Mouse (Mus musculus) kidney, adult 9 months (tissue): ENCODE measurements around the gene Acta2.

Experiments
- DNase-seq: peaks from one replicate; pipeline ENCODE4 v3.0.0; 2022

Acta2 gene

DNA sequence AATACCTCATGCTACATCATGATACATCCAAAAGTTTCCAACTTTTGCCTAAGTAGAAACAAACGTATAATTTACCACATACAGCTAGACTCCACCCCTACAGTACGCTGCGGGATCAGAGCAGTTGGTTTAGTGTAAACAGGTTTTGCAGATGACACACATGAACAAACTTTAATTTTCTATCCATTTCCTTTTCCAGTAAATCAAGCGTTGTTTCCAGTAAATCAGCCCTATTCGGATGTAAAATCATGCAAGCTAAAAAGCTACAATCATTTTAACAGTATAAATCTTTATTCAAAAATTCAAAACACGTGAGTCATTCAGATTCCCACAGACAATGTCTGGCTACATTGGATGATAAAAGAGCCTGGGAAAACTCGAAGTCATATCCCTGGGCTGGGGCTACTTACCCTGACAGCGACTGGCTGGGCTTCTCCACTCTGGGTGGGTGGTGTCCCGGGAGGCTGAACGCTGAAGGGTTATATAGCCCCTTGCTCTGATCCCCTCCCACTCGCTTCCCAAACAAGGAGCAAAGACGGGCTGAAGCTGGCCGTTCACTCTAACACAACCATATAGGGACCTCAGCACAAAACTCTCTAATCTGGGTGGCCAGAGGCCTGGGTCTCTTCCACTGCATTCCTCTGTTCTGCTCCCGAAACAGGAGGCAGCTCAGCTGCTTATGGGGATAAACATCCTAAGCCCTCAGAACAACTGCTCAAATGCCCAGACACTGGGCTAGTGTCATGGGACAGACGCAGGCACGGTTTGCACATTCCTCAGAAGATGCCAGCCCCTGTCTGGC, at the start of gene Acta2:
Gene Acta2 (minus strand): TSS at position 711 of the 802 bp plus-strand sequence.
- no peak for DNase-seq

DNA sequence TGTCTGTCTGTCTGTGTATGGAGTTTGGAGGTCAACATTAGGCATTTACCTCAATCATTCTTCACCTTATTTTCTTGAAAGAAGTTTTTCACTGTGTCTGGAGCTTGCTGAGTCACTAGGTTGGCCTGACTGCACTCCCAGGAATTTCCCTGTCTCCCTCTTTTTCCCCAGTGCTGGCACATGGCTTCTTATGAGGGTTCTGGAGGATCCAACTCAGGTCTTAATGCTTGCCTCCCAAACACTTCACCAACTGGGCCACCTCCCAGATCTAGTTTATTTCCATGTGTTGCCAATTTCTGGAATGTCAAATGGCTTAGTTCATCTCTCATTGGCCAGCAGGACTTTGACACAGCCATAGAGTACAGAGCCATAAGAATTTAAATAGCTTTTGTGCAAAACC, 49.5 kb upstream of the Acta2 start:
- DNase-seq, result no peak

DNA sequence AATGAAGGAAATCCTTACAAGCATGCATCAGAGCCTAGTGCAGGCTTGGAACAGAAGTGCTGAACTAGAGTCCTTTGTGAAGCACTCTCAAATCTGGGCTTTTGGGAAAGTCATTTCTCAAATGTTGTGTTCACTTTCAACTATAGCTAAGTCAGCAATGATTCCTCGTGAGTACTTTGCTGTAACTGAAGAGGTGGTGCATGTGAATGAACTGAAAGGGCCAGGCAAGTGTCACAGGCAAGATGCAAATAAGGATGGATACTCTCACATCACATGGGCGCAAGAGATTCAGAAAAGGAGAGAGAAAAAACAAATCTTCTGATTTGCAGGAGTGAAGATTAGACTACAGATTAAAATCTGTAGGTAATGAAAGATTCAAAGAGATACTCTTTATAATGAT, 45.0 kb upstream of the Acta2 start:
- DNase-seq, result no peak

DNA sequence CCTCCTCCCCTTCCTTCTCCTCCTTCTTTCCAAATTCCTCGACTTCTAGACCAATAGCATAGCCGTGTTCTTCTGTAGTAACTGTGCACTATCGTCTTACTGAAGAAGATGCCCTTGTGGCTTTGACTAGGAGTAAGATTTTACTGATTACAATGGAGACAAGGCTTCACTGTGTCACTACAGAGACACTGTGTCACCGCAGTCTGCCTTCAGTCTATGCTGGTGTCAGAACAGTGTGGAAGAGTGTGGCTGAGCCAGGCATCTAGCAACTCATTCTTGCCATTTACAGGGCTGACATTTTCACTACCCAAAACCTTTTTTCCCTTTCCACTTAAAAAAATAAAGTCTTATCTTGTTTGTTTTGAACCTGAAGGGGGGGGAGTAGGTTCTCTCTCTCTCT, 43.8 kb upstream of the Acta2 start:
- DNase-seq, result no peak

DNA sequence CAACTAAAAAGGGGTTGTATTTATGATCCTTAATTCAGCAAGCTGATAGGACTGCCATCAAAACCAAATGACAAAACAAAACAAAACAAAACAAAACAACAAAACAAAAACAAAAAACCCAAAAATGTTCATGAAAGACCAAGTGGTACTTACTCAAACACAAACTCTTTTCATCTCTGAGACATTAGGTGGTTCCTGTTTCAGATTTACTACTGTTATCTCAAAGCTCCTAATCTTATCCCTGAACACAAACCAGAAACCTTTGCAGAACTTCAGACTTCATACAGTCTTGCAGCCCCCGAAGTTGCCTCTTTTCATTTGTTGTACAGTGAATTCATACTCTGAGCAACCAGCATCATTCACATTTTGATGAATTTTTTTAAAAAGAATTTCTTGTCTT, 43.1 kb upstream of the Acta2 start:
- no peak for DNase-seq

DNA sequence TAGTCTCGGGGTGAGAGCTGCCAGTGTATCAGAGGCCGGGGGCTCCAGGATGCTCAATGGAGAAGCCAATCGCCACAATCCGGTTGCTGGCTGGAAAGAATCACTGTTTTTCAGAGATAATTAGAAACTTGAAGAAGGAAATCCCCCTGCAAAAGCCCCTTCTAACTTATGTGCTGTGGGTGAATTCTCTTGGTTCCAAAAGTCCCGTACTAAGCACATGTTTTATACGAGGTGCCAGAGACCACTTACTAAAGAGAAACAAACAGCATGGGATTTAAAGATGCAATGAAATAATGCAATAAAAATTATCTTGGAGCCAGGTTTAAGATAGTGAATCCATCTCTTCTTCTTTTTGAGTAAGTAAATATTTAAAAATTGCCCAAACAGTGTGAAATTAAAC, 40.1 kb upstream of the Acta2 start:
- no peak for DNase-seq

DNA sequence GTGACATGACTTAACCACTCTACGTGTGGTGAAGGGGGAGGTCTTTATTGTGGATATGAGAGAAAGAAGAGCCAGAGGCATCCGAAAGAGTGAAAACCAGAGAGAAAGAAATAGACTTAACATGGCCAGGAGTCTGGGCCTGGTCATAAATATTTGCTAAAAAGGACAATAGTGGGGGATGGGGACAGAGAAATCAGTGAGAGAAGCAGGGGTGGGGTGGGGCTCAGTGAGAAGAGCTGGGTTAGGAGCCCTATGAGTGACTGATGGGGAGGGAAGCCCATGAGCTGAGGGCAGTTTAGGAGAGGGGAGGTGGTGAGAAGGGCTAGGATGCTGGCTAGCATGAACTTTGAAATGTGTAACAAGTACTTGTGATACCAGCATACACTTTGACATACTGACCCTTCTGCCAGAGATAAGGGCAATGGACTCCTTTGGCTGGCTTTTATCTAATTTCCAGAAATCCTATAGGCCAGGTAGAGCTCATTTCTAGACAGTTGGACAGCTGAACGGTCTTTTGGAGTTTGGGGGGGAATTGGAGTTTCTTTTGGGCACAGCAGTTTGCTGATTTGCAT, 38.1 kb upstream of the Acta2 start:
- no peak for DNase-seq

DNA sequence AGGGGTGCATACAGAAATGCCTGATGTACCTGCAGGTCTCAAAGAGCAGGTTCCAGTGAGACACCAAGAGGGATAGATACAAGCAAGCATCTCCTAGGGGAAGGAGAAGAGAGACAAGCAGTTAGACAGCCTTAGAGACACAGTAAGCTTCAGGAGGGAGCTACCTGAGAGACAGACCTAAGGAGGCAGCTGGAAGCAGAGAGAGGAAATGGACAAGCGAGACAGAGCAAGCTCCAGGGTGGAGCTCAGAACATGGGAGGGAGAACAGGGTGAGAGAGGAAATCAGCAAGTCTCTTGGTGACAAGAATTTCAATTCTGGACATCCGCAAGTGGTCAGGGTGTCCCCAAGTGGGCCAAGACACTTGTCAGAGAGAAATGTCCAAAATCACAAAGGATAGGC, 37.3 kb upstream of the Acta2 start:
- no peak for DNase-seq

DNA sequence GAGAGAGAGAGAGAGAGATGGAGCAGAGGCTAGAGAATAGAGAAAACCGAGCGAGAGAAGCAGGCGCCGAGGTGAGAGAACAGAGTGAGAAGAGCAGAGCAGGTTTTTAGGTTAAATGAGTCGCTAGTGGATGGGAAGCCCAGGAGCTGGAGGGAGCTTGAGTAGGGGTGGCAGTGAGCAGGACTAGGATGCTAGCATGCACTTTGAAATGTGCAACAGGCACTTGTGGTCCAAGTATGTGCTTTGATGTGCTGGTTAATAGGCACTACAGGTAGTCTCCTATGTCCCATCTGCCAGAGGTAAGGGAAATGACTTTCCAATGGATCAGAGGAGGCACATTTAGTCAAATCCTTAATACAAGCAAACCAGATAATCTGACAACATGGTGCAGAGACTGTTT, 36.6 kb upstream of the Acta2 start:
- no peak for DNase-seq

DNA sequence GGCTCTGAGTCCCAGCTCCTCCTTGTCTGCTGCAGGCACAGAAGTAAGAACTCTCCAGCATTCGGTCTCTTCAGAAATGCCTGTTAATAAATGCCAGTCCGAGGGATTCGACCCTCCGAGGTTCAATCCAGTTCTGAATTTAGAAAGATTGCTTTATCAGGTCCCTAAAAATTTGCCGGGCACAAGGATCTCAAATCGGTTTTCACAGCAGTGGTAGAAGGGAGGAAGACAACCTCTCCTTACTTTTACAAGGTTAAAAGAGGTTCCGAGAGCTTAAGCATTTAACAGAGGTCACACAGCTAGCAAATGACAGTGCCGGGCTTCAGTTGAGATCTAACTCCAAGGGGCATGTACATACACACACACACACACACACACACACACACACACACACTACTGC, 36.0 kb upstream of the Acta2 start:
- DNase-seq, result no peak

DNA sequence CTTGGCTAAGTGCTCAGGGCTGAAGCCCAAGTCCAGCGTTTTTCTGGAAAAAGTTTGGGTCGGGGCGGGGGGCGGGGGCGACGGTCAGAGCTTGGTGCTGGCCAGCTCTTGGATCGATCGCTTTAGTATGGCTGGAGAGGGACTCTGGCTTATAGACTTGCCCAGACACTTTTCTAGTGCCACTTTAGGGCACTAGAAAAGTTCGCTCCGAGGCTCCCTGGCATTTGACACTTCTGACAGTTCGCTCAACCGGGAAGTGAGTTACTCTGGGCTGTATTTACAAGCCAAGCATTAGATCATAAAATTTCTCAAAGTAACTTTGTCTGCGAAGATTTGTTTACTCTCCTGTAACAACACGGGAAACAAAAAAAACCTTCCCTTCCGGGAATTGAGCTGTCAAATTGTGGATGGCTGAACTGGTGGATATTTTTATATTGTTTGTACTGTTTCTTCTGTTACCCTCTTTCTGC, 35.5 kb upstream of the Acta2 start:
- DNase-seq, result peak; percentile 54

DNA sequence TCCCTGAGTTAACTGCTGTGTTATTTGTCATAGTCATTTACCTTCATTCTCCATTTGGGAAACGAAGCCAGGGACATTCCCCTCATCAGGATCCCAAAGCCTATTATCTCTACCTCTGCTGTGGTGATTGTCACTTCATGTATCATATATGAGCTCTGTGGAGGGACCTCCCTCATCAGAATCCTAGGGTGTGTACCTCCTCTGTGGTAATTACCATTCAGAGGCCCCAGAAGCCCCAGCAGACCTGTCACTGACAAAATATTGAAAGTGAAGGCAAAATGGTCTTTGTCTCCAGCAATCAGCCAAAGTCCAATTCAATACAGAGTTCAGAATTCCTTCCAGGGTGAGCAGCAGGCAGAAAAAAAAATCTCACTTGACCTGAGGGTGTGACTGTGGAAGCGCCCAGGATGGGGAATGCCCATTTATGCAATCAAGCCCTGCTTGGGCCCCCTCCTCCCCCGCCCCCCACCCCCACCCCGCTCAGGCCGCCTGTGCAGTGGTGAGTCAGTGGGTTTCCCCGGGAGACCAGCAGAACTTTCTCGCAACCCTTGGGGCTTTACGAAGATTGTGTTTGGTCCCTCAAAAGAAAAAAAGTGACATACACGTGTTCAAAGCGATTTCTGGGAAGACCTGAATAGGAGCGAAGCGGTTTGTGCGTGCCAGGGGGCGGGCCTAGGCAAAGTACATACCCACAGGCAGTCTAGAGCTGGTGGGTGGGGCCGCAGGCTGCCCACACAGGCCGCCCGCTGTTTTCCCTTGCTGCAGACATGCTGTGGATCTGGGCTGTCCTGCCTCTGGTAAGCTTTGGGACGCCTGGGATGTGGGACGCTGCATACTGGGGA, 34.8 kb upstream of the Acta2 start, which contains the start of gene Fas:
Gene Fas (plus strand): TSS at position 719 of the 842 bp plus-strand sequence.
- DNase-seq, result peak; percentile 85

DNA sequence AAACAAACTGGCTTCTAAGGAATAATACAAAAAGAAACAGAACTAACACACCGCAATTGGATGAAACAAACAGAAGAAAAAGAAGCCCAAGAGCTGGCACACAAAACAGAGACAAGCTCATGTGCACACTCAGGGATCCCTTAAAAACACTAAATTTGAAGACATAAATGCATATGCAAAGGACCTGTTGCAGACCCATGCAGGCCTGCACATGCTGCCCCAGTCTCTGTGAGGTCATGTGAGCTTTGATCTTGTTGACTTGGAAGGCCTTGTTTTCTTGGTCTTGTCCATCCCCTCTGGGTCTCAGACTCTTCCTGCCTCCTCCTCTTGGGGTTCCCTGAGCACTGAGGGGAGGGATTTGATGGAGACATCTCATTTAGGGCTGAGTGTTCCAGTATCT, 33.3 kb upstream of the Acta2 start:
- no peak for DNase-seq

DNA sequence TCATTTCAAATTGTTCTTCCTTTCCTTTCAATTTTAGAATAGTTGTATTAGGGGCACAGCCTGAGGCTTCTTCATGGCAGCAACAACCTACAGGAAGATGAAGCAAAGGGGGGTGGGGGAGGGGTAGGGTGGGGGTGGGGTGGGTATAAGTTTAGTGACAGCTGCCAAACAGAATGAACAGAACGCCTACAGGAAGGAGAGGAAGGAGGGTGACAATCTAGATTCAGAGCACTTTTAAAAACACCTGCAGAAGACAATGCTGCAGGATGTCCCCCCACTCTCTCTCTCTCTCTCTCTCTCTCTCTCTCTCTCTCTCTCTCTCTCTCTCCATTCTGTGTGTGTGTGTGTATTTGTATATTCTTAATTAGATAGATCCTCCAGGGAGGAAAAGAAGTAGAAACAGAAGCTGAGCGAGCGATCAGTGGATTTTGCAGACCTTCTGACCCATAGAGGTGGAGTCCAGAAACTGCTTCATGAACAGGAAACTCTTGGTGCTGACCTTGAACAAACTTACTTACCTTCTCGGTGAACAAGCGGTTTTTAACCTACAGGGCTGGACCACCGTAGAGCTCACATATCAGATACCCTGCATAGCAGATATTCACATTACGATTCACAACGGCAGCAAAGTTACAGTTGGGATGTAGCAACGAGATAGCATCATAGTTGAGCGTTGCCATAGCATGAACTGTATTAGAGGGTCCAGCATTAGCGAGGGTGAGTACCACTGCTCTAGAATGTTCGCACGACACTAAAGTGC, 32.4 kb upstream of the Acta2 start:
- DNase-seq, result no peak

DNA sequence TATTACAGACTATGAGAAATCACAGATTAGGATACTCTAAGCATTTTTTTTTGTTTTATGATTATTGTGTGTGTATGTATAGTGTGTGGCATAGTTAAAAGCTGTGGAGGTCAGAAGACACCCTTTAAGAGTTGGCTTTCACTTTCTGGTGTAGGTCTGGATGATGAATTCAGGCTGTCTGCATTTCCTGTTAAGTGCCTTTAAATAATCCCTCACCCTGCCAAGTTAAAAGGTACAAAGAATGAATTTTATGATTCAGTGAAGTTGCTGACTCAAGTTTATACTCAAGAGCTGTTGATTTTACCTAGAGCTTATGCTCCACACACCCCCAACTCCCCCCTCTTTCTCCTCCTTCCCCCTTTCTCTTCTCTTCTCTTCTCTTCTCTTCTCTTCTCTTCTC, 31.8 kb upstream of the Acta2 start:
- DNase-seq, result no peak

DNA sequence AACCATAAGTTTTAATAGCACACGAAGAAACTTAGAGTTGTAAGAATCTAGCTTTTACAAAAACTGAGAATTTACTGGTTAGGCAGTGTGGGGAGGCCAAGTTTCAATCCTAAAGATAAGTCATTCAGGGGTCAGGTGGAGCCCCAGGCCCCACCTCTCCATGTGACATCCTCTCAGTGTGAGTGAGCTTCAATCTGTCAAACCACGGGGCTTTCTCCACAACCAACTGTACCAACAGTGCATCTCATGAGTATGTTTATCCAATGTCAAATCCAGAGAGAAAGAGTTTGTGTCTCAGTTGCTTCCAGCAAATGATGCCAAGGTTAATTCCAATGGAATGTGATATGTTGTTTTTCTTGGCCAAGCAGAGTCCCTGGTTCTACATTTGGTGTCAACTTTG, 29.4 kb upstream of the Acta2 start:
- DNase-seq, result no peak

DNA sequence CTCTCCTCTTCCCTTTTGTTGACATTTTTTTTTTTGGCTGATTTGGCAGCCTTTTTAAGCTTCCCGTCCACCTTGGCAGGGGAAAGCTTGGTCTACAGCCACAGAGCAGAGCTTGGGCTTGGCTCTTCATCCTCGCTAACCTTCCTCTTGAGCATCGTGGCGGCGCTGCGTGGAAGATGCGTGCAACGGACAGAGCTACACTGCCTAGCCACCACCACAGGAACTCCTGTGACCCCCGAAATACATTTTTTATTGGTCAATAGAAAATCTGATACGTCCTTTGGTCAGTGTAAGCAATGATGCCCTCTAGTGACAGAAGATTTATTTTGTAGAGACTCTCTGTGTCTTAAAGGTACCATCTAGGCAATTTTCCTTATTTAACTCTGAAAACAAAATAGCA, 29.0 kb upstream of the Acta2 start:
- DNase-seq, result peak; percentile 46

DNA sequence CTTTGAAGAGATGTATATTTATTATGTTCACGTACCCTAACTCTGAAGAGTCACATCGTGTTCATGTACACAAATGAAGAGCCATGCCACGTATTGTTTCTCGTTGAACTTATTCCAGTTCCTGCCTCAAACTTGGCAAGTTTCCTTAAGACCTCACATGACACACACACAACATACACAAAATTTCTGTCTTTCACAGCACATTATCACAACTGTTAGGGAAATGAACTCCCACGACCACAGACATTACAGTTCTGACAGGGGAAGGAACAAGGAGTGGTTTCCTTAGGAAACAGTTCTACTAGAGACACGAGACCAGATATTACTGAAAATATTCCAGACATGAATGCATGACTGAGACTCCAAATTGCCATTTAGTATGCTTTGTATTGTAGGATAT, 28.2 kb upstream of the Acta2 start:
- DNase-seq, result peak; percentile 31

DNA sequence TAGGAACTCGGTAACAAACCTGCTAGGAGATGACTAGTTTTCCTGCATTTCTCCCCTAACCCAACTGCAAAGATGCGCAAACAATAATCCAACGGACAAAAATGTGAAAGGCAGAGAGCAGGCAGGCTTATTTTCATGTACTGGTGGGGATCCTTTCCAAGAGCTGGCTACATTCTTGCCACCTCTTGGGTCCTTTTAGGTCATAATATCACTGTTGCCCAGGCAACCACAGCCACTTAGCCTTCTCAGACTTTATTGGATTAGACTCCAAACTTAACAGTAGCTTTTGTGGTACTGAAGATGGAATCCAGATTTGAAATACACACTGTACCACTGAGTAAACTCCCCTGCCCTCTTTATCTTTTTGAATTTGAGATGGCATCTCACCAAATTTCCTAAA, 22.7 kb upstream of the Acta2 start:
- DNase-seq, result no peak

DNA sequence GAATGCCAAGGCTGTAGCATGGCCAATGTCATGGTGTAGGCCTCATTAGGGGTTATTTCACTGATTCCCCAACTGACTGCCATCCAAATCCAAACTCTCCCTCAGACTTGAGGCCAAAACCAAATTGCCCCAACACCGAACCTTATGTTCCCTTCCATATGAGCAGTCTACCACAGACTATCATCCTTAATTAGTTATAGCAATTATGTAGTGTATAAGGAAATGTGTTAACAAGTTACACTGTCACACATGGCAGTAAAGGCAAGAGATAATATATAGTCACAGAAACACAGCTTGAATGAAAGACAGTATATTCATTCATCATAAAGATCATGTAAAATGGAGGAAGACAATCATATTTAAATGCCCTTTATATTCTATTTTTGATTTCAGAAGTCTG, 17.7 kb upstream of the Acta2 start:
- DNase-seq, result no peak

DNA sequence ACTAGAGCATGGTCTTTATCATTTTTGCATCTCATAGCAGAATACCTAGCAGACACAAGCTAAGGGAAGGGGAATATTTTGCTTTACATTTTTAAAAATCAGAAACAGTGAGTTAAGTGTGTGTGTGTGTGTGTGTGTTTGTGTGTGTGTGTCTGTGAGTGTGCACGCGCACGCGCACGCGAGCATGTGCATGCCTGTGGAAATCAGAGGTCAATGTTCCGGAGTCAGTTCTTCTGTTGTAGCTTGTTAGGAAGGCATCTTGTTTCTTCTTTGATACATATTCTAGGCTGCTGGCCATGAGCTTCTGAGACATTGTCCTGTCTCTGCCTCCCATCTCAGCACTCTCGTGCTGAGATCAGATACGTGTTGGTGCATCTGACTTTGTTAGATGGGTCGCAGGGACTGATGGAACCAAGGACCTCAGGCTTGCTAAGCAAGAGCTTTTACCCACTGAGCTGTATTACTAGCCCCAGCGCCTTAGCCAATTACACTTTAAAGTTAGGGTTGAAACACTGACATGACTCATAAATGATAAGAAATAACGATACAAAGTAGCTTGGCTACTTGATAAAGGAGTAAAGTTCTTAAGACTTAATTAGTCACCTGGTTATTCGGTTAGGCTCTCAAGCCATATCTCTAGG, 15.6 kb upstream of the Acta2 start:
- DNase-seq, result no peak

DNA sequence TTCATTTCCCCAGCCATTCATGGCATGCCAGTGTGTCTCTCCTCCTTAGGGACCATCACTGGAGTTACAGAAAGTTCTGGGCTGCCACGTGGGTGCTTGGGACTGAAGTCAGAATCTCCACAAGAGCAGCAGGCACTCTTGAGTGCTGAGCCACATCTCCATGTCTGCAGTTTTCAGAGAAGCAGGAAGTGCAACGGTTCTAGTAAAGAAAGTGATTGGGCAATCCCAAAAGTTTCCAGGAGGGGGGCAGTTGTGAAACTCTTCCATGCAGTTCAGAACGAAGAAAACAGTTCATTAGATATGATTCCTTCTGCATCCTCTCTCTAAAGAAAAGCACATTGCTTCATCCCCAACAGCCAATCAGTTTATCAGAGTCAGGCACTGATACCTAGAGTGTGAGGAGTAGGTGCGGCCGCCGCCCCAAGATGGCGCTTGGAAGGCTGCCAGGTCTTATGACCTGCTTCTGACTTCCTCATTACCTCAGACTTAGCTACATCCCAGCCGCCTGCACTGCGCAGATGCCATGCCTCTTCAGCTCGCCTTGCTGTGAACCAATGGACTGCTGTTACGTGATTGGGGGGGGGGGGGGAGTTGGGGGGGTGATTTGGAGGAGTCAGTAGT, 14.8 kb upstream of the Acta2 start:
- no peak for DNase-seq
